Mouse (Mus musculus) kidney, embryonic 16.5 days (tissue): ENCODE measurements around the gene Smyd4. TPM values are rescaled to one million over a fixed set of nuclear protein-coding genes. Genes with fewer than 3 reads are reported as not detected.

Experiments
- ATAC-seq: fragments of 200-750 bp; cut with Nextera tagmentation; 2 replicates; pipeline ENCODE4 v1.8.0; 2017; ENCODE audit warnings: moderate TSS enrichment; ENCODE audit not compliant: low FRiP score, low TSS enrichment
- H3K27ac ChIP-seq: fragments of 300-500 bp; sonication (generic); 2 replicates; pipeline ENCODE4 v1.5.1; 2014; ENCODE audit warnings: low read length
- H3K27me3 ChIP-seq: fragments of 300-500 bp; sonication (generic); 2 replicates; pipeline ENCODE4 v1.6.1; 2014; ENCODE audit warnings: low read length, control low read depth, mixed read lengths; ENCODE audit not compliant: insufficient read depth
- H3K36me3 ChIP-seq: fragments of 300-500 bp; sonication (generic); 2 replicates; pipeline ENCODE4 v1.6.1; 2014; ENCODE audit warnings: low read length, control low read depth, mixed read lengths; ENCODE audit not compliant: insufficient read depth
- H3K4me1 ChIP-seq: fragments of 300-500 bp; sonication (generic); 2 replicates; pipeline ENCODE4 v1.6.1; 2014; ENCODE audit warnings: low read length, control low read depth, mixed read lengths; ENCODE audit not compliant: insufficient read depth
- H3K4me2 ChIP-seq: fragments of 300-500 bp; sonication (generic); replicated peaks from 2 replicates; pipeline ENCODE4 v1.6.1; 2014; ENCODE audit warnings: low read depth, low read length
- H3K4me3 ChIP-seq: fragments of 300-500 bp; sonication (generic); 2 replicates; pipeline ENCODE4 v1.5.1; 2014; ENCODE audit warnings: mild to moderate bottlenecking, low read length
- H3K9ac ChIP-seq: fragments of 300-500 bp; sonication (generic); replicated peaks from 2 replicates; pipeline ENCODE4 v1.6.1; 2014; ENCODE audit warnings: low read length
- H3K9me3 ChIP-seq: fragments of 300-500 bp; sonication (generic); 2 replicates; pipeline ENCODE4 v1.6.1; 2016; ENCODE audit warnings: low read length, control low read depth
- WGBS: fragments of 180-500 bp; shearing (Covaris S2); extraction: QIAGEN DNeasy Blood & Tissue Kit; methylation state at CpG from one replicate; pipeline ENCODE4 v1.1.7; 2014; 5-methylcytosine and 5-hydroxymethylcytosine counted together
- polyA plus RNA-seq: library from polyadenylated mRNA; unstranded; fragments of >200 nt; fragmentation: Nextera tagmentation; extraction: Ambion mirVana; gene quantifications from 2 replicates; pipeline ENCODE4 v1.2.1, GENCODE M21; 2015

Smyd4 gene
- polyA plus RNA-seq, 1 experiment from 2014 or later: 14.9 TPM

DNA sequence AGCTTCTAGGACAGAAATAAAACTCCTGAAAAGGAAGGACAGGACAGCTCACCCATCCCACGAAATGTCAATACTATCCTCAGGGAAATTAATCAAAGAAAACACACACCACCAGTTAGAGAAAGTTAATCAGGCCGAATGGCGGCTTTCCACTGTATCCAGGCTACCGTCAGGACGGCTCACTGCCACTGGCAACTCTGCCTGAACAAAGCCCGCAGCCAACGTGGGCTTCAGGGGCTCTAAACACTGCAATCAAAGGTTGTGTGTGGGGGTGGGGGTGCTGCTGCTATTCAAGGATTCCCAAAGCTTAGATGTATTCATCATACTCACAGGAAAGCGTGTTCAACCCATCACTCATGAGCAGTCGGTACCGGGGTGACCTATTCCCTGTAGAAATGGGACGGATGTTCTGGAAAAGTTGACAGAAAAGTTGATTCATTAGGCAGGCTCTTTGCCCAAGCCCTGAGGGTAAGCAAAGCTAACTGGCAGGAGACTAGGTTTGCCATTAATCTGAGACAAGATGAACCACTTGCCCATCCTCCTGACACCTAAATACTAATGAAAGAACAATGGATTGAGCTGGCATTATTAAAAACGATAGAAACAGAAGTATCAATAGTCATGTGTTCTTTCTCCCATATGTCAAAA is 7.4 kb upstream of the Smyd4 start:
- H3K4me1 ChIP-seq: peaks cover 15% of the 10 kb centered on the region
- H3K27me3 ChIP-seq: no peaks in the 10 kb centered on the region
- peaks cover 23% of the 10 kb centered on the region for H3K36me3 ChIP-seq
- no peak for ATAC-seq
- no peak overlapping the region for H3K4me3 ChIP-seq
- no peak overlapping the region for H3K27ac ChIP-seq
- no peak overlapping the region for H3K9ac ChIP-seq
- 86% methylated on average over 12 of the region's 12 CpGs for WGBS
- no peak overlapping the region for H3K4me2 ChIP-seq
- no peaks in the 10 kb centered on the region for H3K9me3 ChIP-seq

DNA sequence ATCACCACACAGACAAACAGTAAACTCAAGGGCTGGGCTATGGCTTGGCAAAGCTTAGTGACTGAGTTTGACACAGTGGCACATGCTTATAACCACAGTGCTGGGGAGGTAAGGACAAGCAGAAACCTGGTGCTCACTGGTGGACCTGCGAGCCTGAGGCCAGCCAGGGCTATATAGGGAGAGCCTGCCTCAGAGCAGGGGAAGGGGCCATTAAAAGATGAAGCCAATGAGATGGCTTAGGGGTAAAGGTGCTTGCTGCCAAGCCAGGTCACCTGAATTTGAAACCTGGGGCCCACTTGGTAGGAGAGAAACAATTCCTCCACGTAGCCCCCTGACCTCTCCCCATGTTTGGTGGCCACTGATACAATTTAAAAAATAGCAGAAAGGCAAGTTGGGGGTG is 5.1 kb upstream of the Smyd4 start:
- H3K9me3 ChIP-seq: no peaks in the 10 kb centered on the region
- no peak for ATAC-seq
- peaks cover 12% of the 10 kb centered on the region for H3K36me3 ChIP-seq
- no peak overlapping the region for H3K9ac ChIP-seq
- H3K27ac ChIP-seq: no peak overlapping the region
- no peak overlapping the region for H3K4me3 ChIP-seq
- H3K4me1 ChIP-seq: peaks cover 28% of the 10 kb centered on the region
- H3K27me3 ChIP-seq: no peaks in the 10 kb centered on the region
- 77% methylated on average over 2 of the region's 2 CpGs for WGBS
- H3K4me2 ChIP-seq: no peak overlapping the region

DNA sequence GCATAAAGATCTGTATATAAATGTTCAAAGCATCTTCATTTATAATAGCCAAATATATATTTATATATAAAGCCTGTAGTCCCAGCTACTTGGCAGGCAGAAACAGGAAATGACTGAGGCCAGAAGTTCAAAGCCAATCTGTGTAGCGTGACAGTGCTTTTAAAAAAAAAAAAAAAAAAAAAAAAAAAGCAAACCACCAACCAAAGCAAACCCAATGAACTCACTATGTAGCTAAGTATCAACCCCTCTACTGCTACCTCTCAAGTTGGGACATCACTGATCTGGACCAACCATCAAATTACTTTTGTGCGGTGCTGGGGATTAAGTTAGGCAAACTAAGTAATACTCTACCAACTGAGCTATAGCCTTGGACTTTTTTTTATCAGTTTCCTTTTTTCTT is 4.1 kb upstream of the Smyd4 start:
- no peak overlapping the region for H3K27ac ChIP-seq

DNA sequence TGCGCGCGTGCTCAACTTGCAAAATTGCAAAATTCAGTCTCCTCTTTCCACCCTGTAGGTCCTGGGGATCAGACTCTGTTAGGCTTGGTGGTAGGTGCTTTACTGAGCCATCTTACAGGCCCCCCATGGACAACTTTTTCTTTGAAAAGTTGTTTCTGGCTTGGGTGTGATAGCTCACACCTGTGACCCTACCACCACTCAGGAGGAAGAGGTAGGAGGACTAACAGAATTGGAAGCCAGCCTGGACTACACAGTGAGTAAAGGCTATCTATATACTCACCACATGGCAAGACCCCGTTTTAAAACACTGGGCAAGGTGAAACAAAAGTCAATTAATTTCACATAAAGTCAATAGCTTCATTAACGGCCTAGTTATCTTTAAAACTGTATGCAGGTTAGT is 3.5 kb upstream of the Smyd4 start:
- peaks cover 5% of the 10 kb centered on the region; the same call in 1 of the 2 replicates for H3K36me3 ChIP-seq
- H3K4me3 ChIP-seq: no peak overlapping the region
- peaks cover 35% of the 10 kb centered on the region for H3K4me1 ChIP-seq
- no peak for ATAC-seq
- 85% methylated on average over 5 of the region's 5 CpGs for WGBS
- no peaks in the 10 kb centered on the region for H3K27me3 ChIP-seq
- H3K4me2 ChIP-seq: no peak overlapping the region
- H3K27ac ChIP-seq: no peak overlapping the region
- H3K9ac ChIP-seq: no peak overlapping the region
- H3K9me3 ChIP-seq: no peaks in the 10 kb centered on the region

More for the DNA sequence above, 4.1 kb upstream of the Smyd4 start:
- Histone ChIP-seq H3K4me2 (no peak overlapping the region), H3K9ac (no peak overlapping the region), H3K4me3 (no peak overlapping the region), H3K9me3 (no peaks in the 10 kb centered on the region), H3K4me1 (peaks cover 34% of the 10 kb centered on the region), H3K27me3 (no peaks in the 10 kb centered on the region), H3K36me3 (peaks cover 9% of the 10 kb centered on the region)
- WGBS: 51% methylated on average over 2 of the region's 2 CpGs
- ATAC-seq: no peak

DNA sequence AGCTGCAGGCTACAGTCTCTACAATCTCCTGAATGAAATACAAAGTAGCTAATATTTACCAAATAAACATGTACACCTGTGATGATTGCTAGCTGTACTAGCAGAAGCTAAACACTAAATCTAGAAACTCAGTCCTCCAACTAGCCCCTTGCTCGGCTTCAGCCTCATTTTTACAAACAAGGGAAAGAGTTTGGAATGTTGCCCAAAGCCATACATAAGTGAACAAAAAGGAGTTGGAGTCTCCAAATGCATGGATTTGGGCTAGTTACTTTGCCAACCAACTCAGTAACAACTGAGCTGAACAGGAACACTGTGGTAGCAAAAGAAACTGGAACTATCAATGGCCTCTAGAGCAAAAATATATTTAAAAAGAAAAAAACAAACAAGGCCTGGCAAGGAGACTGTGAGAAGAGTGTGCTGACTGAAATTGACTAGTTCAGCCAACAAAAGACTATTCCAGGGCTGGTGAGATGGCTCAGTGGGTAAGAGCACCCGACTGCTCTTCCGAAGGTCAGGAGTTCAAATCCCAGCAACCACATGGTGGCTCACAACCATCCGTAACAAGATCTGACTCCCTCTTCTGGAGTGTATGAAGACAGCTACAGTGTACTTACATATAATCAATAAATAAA is 1.6 kb upstream of the Smyd4 start:
- H3K4me3 ChIP-seq: peak overlapping the region; percentile 97
- H3K9me3 ChIP-seq: no peaks in the 10 kb centered on the region
- no peak overlapping the region for H3K27ac ChIP-seq
- no peaks in the 10 kb centered on the region for H3K36me3 ChIP-seq
- peak overlapping the region; percentile 87 for H3K9ac ChIP-seq
- H3K4me2 ChIP-seq: peak overlapping the region; percentile 82
- 47% methylated on average over 3 of the region's 4 CpGs for WGBS
- no peak for ATAC-seq
- H3K4me1 ChIP-seq: peaks cover 35% of the 10 kb centered on the region
- H3K27me3 ChIP-seq: no peaks in the 10 kb centered on the region

DNA sequence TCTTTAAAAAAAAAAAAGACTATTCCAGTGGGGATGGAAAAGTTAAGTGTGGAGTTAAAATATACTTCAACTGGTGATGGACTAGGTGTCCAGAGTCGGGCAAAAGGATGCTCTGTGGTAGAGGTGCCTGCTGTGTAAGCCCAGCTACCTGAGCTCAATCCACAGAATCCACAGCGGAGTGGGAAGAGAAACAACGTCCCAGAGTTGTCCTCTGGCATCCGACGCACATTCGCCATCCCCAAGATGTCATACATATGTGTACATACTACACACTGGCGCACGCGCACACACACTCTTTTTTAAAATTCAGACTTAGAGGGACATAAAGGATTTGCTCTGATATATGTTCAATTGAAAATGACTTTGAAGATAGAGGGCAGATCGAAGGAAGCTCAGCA is 1.0 kb upstream of the Smyd4 start:
- no peaks in the 10 kb centered on the region for H3K9me3 ChIP-seq
- WGBS: 39% methylated on average over 10 of the region's 10 CpGs
- peak overlapping the region; percentile 82 for H3K4me2 ChIP-seq
- no peaks in the 10 kb centered on the region for H3K36me3 ChIP-seq
- no peak for ATAC-seq
- no peak overlapping the region for H3K27ac ChIP-seq
- H3K4me3 ChIP-seq: peak overlapping the region; percentile 97
- H3K27me3 ChIP-seq: no peaks in the 10 kb centered on the region
- peaks cover 35% of the 10 kb centered on the region for H3K4me1 ChIP-seq
- peak overlapping the region; percentile 87 for H3K9ac ChIP-seq

DNA sequence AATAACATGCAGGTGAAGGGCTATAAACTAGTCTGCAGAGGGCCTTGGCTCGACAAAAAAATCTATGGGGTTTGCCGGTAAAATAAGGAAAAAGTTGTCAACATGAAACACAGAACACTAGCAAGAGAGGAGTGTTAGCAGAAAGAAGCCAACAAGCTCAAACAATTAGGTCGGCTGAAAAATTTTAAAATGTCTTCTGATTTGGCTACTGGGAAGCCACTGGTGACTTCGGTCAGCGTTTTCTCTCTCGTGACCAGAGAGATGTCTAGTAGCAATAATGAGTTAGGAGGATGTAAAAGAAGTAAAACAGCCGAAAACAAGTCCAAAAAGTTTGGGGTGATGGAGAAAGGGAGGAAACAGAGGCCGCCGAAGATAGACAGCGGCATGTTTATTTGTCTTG is 637 bp upstream of the Smyd4 start:
- no peak for ATAC-seq
- Histone ChIP-seq H3K4me2 (peak overlapping the region; percentile 82), H3K4me1 (peaks cover 35% of the 10 kb centered on the region), H3K27ac (peak overlapping the region; percentile 80), H3K9me3 (no peaks in the 10 kb centered on the region), H3K27me3 (no peaks in the 10 kb centered on the region), H3K36me3 (no peaks in the 10 kb centered on the region), H3K4me3 (peak overlapping the region; percentile 97), H3K9ac (peak overlapping the region; percentile 87)
- WGBS: under 1% methylated on average over 10 of the region's 10 CpGs

DNA sequence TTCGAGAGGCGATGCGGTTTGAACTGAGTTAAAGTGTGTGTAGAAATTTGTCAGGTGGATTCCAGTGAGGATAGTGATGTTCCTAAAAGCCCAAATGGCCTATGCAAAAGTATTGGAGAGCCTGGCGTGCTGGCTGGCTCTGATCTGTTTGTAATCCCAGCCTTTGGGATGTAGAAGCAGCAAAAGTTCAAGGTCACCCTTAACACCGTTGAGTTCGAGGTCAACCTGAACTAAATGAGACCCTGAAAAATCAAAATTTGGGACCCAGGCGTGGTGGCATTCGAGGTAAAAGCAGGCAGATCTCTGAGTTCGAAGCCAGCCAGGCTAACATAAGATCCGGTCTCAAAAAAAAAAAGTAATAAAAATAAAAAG is 643 bp downstream of the Smyd4 start:
- H3K27me3 ChIP-seq: no peaks in the 10 kb centered on the region
- ATAC-seq: no peak
- peaks cover 30% of the 10 kb centered on the region for H3K4me1 ChIP-seq
- WGBS: 45% methylated on average over 10 of the region's 10 CpGs
- H3K4me2 ChIP-seq: peak overlapping the region; percentile 82
- no peaks in the 10 kb centered on the region for H3K36me3 ChIP-seq
- peak overlapping the region; percentile 97 for H3K4me3 ChIP-seq
- peak overlapping the region; percentile 79 for H3K27ac ChIP-seq
- no peaks in the 10 kb centered on the region for H3K9me3 ChIP-seq
- peak overlapping the region; percentile 87 for H3K9ac ChIP-seq

DNA sequence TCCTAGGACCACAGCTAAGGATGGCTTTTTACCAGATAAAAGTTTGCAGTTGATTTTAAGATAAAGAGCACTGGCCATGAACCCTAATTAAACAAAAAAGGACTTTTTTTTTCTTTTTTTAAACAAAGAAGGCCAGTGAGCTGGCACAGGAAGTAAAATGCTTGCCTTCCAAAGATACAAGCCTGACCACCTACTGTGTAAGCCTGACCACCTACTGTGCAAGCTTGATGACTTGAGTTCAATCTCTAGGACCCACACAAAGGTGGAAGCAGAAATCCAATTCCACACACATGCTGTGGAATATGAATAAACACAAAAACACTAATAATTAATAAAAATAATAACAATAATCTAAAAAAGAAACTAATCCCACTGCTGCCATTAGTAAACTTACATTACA is 3.0 kb downstream of the Smyd4 start:
- Histone ChIP-seq H3K27ac (no peak overlapping the region), H3K4me3 (no peak overlapping the region), H3K9me3 (no peaks in the 10 kb centered on the region), H3K27me3 (no peaks in the 10 kb centered on the region), H3K9ac (no peak overlapping the region; the same call in 1 of the 2 replicates), H3K4me2 (no peak overlapping the region), H3K36me3 (0 out of 2 replicates have a peak, but pooled peaks cover under 1% of the 10 kb centered on the region), H3K4me1 (peaks cover 20% of the 10 kb centered on the region)
- ATAC-seq: no peak

DNA sequence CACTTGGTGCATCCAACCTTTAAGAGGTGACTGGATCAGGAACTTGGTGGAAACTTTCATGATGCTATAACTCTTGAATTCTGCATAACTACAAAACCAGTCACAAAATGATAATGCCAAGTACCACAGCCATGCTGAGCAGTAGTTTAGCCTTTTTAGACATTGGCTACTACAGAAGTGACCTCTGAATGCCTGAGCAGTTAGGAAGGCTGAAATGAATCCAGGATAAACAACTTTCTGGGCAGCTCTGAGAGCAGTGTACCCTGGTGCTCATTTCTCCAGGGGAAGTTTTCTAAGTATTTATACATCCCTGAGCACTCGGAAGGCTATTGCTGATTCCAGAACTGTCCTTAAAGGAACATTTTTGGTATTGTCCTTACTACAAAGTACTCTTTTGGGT is 7.2 kb downstream of the Smyd4 start:
- Histone ChIP-seq H3K27ac (no peak overlapping the region), H3K9ac (no peak overlapping the region), H3K27me3 (no peaks in the 10 kb centered on the region), H3K4me3 (no peak overlapping the region), H3K4me2 (no peak overlapping the region), H3K4me1 (no peaks in the 10 kb centered on the region), H3K36me3 (peaks cover 4% of the 10 kb centered on the region; the same call in 1 of the 2 replicates), H3K9me3 (no peaks in the 10 kb centered on the region)
- ATAC-seq: no peak
- 68% methylated on average over 1 of the region's 1 CpGs for WGBS
